Mouse (Mus musculus): ENCODE results near the gene Nfya. TPM values are rescaled to one million over a fixed set of nuclear protein-coding genes. Genes with fewer than 3 reads are reported as not detected.

The Nfya gene
- polyA plus RNA-seq, 1 experiment = 73.8 TPM

DNA sequence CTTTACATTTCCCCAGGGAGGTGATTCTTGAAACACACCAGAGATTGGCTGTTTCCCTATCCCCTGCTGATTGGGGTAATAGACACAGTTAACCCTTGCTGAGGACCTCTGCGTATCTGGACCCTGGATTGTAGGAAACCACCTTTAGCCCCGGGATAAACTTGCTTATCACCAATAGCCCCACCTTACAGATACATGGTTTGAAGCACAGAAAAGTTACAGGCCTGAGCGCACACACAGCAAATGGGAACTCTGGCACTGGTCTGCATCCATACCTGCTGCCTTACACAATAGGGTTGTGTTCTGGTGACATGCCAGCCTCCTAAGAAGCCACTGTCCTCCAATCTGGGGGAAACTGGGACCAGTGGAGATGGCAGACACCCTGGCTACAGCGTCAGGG, 63.9 kb downstream of the Nfya start:
- Histone ChIP-seq H3K27ac (ENCODE audit: control insufficient read depth, insufficient read depth, low read depth, low read length) (no peak overlapping the region), H3K27me3 (ENCODE audit: control insufficient read depth, insufficient read depth, low read length) (no peaks in the 10 kb centered on the region), H3K4me3 (ENCODE audit: control insufficient read depth, low read depth, low read length) (no peak overlapping the region), H3K4me1 (ENCODE audit: control insufficient read depth, insufficient read depth, low read length) (no peaks in the 10 kb centered on the region), H3K36me3 (ENCODE audit: control insufficient read depth, insufficient read depth, low read length) (no peaks in the 10 kb centered on the region)
- TF ChIP-seq POLR2A (IDR thresholded peaks at IDR 0.05; ENCODE audit: control insufficient read depth, low read depth, low read length) = no peak
- no peak for TF ChIP-seq CTCF (IDR thresholded peaks at IDR 0.05; ENCODE audit: control insufficient read depth, insufficient read depth, insufficient replicate concordance, low read depth, low read length)

DNA sequence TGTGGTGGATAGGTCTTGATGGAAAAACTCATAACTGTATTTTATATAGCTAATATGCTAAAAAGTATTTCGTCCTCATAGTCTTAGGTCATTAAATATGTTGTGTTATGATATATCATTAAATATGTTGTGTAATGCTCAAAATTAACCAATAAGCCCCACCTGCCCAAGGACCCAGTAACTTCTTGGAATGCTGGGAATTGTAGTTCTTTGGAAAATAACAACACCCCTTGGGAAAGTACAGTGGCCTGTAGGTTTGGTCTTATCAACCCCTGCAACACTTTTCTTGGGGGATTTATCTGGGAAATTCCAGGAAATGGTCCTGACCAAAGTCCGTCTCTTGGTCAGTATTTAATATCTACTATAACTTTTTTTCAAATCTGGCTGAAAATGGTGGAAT, 66.6 kb downstream of the Nfya start:
- no peak overlapping the region for H3K27ac ChIP-seq (ENCODE audit: control insufficient read depth, insufficient read depth, low read depth, low read length)
- H3K4me3 ChIP-seq (ENCODE audit: control insufficient read depth, low read depth, low read length) = no peak overlapping the region
- H3K36me3 ChIP-seq (ENCODE audit: control insufficient read depth, insufficient read depth, low read length) = no peaks in the 10 kb centered on the region
- H3K27me3 ChIP-seq (ENCODE audit: control insufficient read depth, insufficient read depth, low read length) = no peaks in the 10 kb centered on the region
- no peak for TF ChIP-seq CTCF (IDR thresholded peaks at IDR 0.05; ENCODE audit: control insufficient read depth, insufficient read depth, insufficient replicate concordance, low read depth, low read length)
- TF ChIP-seq POLR2A (IDR thresholded peaks at IDR 0.05; ENCODE audit: control insufficient read depth, low read depth, low read length) = no peak
- H3K4me1 ChIP-seq (ENCODE audit: control insufficient read depth, insufficient read depth, low read length) = no peaks in the 10 kb centered on the region

DNA sequence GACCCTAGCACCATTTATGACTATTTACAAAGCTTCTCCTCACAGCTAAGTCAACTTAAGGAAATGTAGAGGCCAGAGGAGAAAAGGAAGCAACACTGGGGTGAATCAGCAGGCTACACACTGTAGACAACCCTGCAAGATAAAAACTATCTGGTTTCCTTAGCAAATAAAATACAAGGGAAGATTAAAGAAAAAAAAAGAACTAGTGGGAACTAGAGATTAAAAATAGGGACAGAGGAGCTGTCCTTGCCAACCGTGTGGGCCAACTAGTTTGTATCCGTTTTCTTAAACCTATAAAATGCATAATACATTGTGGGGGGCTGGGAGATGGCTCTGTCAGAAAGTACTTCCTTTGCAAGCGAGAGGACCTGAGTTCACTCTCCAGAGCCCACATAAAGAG, 67.8 kb downstream of the Nfya start:
- Histone ChIP-seq H3K27ac (ENCODE audit: control insufficient read depth, insufficient read depth, low read depth, low read length) (no peak overlapping the region), H3K4me1 (ENCODE audit: control insufficient read depth, insufficient read depth, low read length) (no peaks in the 10 kb centered on the region), H3K27me3 (ENCODE audit: control insufficient read depth, insufficient read depth, low read length) (no peaks in the 10 kb centered on the region), H3K4me3 (ENCODE audit: control insufficient read depth, low read depth, low read length) (no peak overlapping the region), H3K36me3 (ENCODE audit: control insufficient read depth, insufficient read depth, low read length) (no peaks in the 10 kb centered on the region)
- TF ChIP-seq CTCF (IDR thresholded peaks at IDR 0.05; ENCODE audit: control insufficient read depth, insufficient read depth, insufficient replicate concordance, low read depth, low read length) (no peak), POLR2A (IDR thresholded peaks at IDR 0.05; ENCODE audit: control insufficient read depth, low read depth, low read length) (no peak)

DNA sequence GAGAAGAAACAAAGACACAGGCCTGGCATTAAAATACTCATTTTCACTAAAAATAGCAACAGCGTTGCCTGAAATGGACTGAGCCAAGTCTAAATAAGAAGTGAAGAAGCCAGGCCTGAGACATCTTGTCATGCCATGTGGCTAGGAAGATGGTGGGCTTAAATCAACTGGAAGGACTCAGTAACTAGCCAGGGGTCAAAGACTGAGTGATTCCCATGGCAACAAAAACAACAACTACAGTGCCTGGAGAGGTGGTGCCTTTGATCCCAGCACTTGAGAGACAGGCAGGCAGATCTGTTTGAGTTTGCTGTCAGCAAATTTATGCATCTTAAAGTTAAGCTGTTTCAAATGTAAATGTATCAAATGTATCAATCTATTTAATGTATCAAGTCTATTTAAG, 69.4 kb downstream of the Nfya start:
- H3K27ac ChIP-seq (ENCODE audit: control insufficient read depth, insufficient read depth, low read depth, low read length) = no peak overlapping the region
- no peaks in the 10 kb centered on the region for H3K27me3 ChIP-seq (ENCODE audit: control insufficient read depth, insufficient read depth, low read length)
- no peak overlapping the region for H3K4me3 ChIP-seq (ENCODE audit: control insufficient read depth, low read depth, low read length)
- TF ChIP-seq CTCF (IDR thresholded peaks at IDR 0.05; ENCODE audit: control insufficient read depth, insufficient read depth, insufficient replicate concordance, low read depth, low read length) (no peak), POLR2A (IDR thresholded peaks at IDR 0.05; ENCODE audit: control insufficient read depth, low read depth, low read length) (no peak)
- H3K36me3 ChIP-seq (ENCODE audit: control insufficient read depth, insufficient read depth, low read length) = no peaks in the 10 kb centered on the region
- no peaks in the 10 kb centered on the region for H3K4me1 ChIP-seq (ENCODE audit: control insufficient read depth, insufficient read depth, low read length)

Other genes with a start within 250 kb of the Nfya start
- gene A530064D06Rik, start 242.6 kb downstream of the Nfya start, polyA plus RNA-seq (2012; rRNA removed) = 0.05 and 0.07 TPM in 2 replicates
- 2.1 and 2.6 TPM in 2 replicates for gene Trem1, start 177.1 kb downstream of the Nfya start, polyA plus RNA-seq (2012; rRNA removed)
- not detected in 2 replicates for gene Trem3, start 162.1 kb downstream of the Nfya start, polyA plus RNA-seq (2012; rRNA removed)
- gene Treml4, start 145.6 kb downstream of the Nfya start, polyA plus RNA-seq (2012; rRNA removed) = 0.16 TPM in 1 of 2 replicates, not detected in the other
- gene Treml2, start 110.4 kb downstream of the Nfya start, polyA plus RNA-seq (2012; rRNA removed) = not detected in 2 replicates
- 7.8 and 9.8 TPM in 2 replicates for gene B430306N03Rik, start 93.8 kb downstream of the Nfya start, polyA plus RNA-seq (2012; rRNA removed)
- gene Trem2, start 63.5 kb downstream of the Nfya start, polyA plus RNA-seq (2012; rRNA removed) = 1.3 and 2.4 TPM in 2 replicates
- gene Treml1, start 50.0 kb downstream of the Nfya start, polyA plus RNA-seq (2012; rRNA removed) = 0.17 TPM in 1 of 2 replicates, not detected in the other
- 16.3 and 19.2 TPM in 2 replicates for gene Oard1, start 108 bp upstream of the Nfya start, polyA plus RNA-seq (2012; rRNA removed)
- 0.41 and 0.76 TPM in 2 replicates for gene Apobec2, start 23.0 kb upstream of the Nfya start, polyA plus RNA-seq (2012; rRNA removed)
- gene Tspo2, start 41.6 kb upstream of the Nfya start, polyA plus RNA-seq (2012; rRNA removed) = not detected in 2 replicates
- 0.73 and 1.4 TPM in 2 replicates for gene Unc5cl, start 45.0 kb upstream of the Nfya start, polyA plus RNA-seq (2012; rRNA removed)

All from testis, adult 2 months (tissue).